Mouse (Mus musculus): ENCODE measurements around the gene Enho. TPM values are rescaled to one million over a fixed set of nuclear protein-coding genes. Genes with fewer than 3 reads are reported as not detected.

Gene Enho
- polyA plus RNA-seq, 1 experiment from 2014 or later = 111 TPM

DNA sequence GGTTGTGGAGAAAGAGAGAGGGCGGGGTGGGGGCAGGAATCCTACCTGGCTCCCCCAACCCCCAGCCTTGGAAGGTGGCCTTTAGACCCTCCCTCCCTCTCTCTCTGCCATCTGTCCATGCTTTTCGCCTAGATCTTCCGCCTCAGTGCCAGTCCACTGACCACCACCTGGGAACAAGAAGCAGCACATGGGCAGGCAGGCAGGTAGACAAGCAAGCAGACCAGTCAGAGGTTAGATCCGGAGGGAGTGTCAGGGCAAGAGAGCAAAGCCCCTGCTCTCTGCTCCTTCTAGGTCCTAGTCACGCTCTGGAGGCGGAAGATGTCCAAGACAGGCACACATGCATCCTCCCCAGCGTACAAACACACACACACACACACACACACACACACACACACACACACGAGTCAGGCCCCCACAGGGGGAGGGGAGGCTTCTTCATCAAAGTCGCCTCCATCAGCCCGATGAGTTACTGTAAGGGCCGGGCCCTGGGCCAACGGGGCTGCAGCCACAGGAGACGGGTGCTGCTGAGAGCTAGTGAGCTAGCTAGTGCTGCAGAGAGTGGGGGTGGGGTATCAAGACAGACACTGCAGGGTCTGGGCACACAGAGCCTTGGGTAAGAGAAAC, 37.0 kb upstream of the Enho start:
- Histone ChIP-seq H3K9me3 (replicated peaks) (no peaks in the 10 kb centered on the region), H3K4me3 (replicated peaks) (no peak overlapping the region), H3K27ac (replicated peaks) (peak overlapping the region; percentile 58; the same call in 1 of the 2 replicates), H3K9ac (replicated peaks) (no peak overlapping the region), H3K4me2 (no peak overlapping the region), H3K4me1 (peaks cover 76% of the 10 kb centered on the region), H3K27me3 (replicated peaks) (no peaks in the 10 kb centered on the region), H3K36me3 (no peaks in the 10 kb centered on the region)
- peak; percentile 69 for ATAC-seq (ENCODE audit: low FRiP score)
- WGBS = 37% methylated on average over 13 of the region's 13 CpGs

DNA sequence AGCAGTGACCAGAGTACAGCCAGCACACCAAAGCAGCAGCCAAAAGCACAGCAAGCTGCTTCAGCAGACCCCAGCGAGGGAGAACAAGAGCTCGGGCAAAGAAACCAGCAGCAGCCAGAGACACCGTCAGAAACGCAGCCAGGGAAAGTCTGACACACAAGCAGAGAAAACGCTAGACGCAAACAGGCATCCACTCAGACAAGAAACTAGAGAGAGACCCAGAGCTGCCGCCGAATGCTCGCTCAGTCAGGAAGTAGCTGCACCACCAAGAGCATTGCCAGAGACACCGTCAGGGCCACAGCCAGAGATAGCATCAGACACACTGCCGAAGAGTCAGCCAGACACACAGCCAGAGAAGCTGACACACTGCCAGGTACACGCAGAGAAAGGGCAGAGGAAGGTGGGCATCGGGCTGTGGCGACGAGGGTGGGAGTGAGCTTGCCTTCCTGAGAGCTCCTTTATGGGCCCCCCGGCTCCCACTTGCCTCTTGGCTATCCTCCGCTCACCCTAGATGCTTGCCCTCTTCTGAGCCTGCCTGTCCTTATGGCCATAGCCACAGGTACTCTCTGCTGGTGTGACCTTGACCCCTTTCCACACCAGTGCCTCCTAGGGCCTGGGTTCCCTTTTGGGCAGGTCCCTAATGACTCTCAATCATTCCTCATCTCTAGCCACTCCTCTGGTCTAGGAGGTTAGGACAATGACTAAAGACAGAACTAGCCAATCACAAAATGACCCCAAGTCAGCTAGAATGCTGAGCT, 36.3 kb upstream of the Enho start:
- ATAC-seq (ENCODE audit: low FRiP score) = no peak
- Histone ChIP-seq H3K4me1 (peaks cover 81% of the 10 kb centered on the region), H3K27ac (replicated peaks) (peak overlapping the region; percentile 58), H3K36me3 (no peaks in the 10 kb centered on the region), H3K4me3 (replicated peaks) (no peak overlapping the region), H3K27me3 (replicated peaks) (no peaks in the 10 kb centered on the region), H3K9me3 (replicated peaks) (no peaks in the 10 kb centered on the region), H3K4me2 (peak overlapping the region; percentile 13; the same call in 1 of the 2 replicates), H3K9ac (replicated peaks) (no peak overlapping the region)
- 62% methylated on average over 17 of the region's 17 CpGs for WGBS

DNA sequence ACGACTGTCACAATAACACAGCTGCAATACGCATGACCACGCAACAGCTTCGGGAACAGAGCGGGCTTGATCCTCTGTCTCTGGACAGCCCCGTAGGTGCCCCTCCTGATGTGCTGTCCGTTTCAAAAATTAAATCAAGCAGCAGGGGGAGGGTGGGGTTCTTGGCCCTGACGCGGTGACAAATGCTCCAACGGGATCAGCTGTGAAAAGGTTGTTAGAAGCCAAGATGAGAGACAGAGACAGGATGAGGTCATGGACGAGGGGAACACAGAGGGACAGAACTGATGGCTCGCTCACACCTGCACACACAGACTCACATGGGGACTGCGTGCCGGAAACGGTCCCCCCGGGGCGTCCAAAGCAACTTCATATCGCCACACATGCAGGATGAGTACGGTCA, 33.1 kb upstream of the Enho start:
- WGBS = 43% methylated on average over 19 of the region's 19 CpGs

DNA sequence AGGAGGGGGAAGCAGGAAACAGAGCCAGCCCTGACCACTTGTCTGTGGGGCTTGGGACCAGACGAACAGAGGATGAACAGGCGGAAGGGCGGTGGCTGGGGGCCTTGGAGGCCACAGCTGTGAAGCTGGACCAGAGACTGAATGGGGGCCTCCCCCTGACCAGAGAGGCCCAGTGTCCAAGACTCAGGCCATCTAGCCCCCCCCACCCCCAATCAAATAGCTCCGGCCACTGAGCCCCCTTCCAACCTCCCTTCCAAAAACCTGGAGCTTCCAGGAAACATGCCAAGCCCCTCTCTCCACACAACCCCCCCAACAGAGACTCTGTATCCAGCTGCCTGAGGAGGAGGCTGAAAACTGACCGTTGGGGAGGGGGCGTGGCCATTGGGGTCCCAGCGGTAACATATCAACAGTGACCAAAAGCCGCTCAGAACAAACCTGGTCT, 32.4 kb upstream of the Enho start:
- 31% methylated on average over 8 of the region's 8 CpGs for WGBS
- Histone ChIP-seq H3K9ac (replicated peaks) (0 out of 2 replicates have a peak overlapping the region, but pooled peaks have one; percentile 14), H3K9me3 (replicated peaks) (no peaks in the 10 kb centered on the region), H3K4me2 (no peak overlapping the region), H3K27me3 (replicated peaks) (no peaks in the 10 kb centered on the region), H3K36me3 (peaks cover 5% of the 10 kb centered on the region; the same call in 1 of the 2 replicates), H3K4me1 (peaks cover 52% of the 10 kb centered on the region), H3K27ac (replicated peaks) (no peak overlapping the region), H3K4me3 (replicated peaks) (no peak overlapping the region)
- peak; percentile 13; the same call in 1 of the 2 replicates for ATAC-seq (ENCODE audit: low FRiP score)

More for the DNA sequence above, 33.1 kb upstream of the Enho start:
- Histone ChIP-seq H3K27me3 (replicated peaks) (no peaks in the 10 kb centered on the region), H3K9ac (replicated peaks) (no peak overlapping the region), H3K4me2 (no peak overlapping the region), H3K27ac (replicated peaks) (no peak overlapping the region), H3K4me1 (peaks cover 58% of the 10 kb centered on the region), H3K36me3 (peaks cover 5% of the 10 kb centered on the region; the same call in 1 of the 2 replicates), H3K4me3 (replicated peaks) (no peak overlapping the region), H3K9me3 (replicated peaks) (no peaks in the 10 kb centered on the region)
- no peak for ATAC-seq (ENCODE audit: low FRiP score)

DNA sequence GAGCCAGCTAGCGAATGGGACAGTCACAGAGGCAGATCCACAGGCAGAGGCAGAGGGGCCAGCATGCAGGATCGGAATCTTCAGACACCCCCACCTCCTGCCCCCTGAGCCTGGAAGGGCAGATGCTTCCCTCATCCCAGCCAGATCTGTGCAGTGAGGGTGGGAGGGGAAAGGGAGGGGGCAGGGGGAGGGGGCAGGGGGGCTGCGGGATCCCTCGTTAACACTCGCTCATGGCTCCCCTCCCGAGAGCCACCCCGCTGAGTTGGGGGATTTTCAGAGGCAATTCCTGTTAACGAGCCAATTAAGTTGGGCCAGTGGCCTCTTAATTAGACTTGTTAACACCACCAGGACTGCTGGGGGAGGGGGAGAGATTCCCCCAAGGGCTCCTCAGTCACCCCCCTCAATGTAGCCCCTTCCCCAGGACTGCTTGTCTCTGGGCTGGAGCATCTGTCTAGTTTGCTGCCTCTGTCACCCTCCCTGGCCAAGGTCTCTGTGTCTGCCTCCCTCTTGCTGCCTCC, 31.9 kb upstream of the Enho start:
- H3K36me3 ChIP-seq = peaks cover 5% of the 10 kb centered on the region; the same call in 1 of the 2 replicates
- WGBS = 11% methylated on average over 8 of the region's 8 CpGs
- no peaks in the 10 kb centered on the region for H3K27me3 ChIP-seq (replicated peaks)
- peak; percentile 21; the same call in 1 of the 2 replicates for ATAC-seq (ENCODE audit: low FRiP score)
- H3K27ac ChIP-seq (replicated peaks) = no peak overlapping the region
- no peak overlapping the region for H3K4me2 ChIP-seq
- peaks cover 47% of the 10 kb centered on the region for H3K4me1 ChIP-seq
- H3K4me3 ChIP-seq (replicated peaks) = no peak overlapping the region
- no peaks in the 10 kb centered on the region for H3K9me3 ChIP-seq (replicated peaks)
- 0 out of 2 replicates have a peak overlapping the region, but pooled peaks have one; percentile 14 for H3K9ac ChIP-seq (replicated peaks)

DNA sequence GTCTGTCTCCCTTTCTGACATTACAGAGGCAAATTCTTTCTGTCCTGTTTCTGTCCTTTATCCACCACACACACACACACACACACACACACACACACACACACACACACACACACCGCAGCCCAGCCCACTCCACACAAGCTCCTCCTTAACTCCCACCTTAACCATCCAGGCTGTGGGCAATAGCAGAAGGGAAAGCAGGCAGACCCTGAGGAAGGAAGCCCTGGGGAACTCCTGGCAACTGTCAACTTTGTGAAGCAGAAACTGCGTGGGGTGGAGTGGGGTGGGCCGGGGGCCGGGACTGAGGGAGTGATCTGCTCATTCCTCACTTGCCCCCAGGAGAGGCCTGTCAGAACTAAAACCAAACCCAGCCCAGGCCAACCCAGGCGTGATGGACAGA, 31.4 kb upstream of the Enho start:
- no peaks in the 10 kb centered on the region for H3K9me3 ChIP-seq (replicated peaks)
- no peak overlapping the region for H3K4me3 ChIP-seq (replicated peaks)
- H3K27ac ChIP-seq (replicated peaks) = no peak overlapping the region
- peaks cover 5% of the 10 kb centered on the region; the same call in 1 of the 2 replicates for H3K36me3 ChIP-seq
- H3K4me2 ChIP-seq = no peak overlapping the region
- H3K27me3 ChIP-seq (replicated peaks) = no peaks in the 10 kb centered on the region
- no peak for ATAC-seq (ENCODE audit: low FRiP score)
- H3K4me1 ChIP-seq = peaks cover 42% of the 10 kb centered on the region
- H3K9ac ChIP-seq (replicated peaks) = no peak overlapping the region
- WGBS = 46% methylated on average over 5 of the region's 5 CpGs

DNA sequence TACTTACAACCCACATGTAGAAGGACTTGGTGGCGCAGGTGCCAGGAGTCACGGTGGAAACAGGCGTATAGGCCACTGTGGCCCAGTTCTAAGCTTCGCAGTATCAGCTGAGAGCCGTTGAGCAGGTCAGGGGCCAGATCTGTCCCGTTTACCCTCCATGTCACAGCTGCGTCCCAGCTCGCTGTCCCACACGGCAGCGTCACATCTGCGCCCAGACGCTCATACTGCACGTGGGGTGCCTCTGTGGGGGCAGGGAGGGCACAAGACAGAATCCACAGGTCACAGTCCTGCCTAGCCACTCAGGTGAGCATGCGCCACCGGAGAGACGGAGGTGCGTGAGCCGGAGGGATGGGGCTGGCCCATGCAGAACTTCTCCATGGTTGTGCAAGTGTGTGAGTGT, 30.7 kb upstream of the Enho start:
- ATAC-seq (ENCODE audit: low FRiP score) = no peak
- Histone ChIP-seq H3K36me3 (peaks cover 5% of the 10 kb centered on the region; the same call in 1 of the 2 replicates), H3K9me3 (replicated peaks) (no peaks in the 10 kb centered on the region), H3K27me3 (replicated peaks) (no peaks in the 10 kb centered on the region), H3K4me1 (peaks cover 35% of the 10 kb centered on the region), H3K27ac (replicated peaks) (no peak overlapping the region), H3K4me3 (replicated peaks) (no peak overlapping the region), H3K4me2 (no peak overlapping the region), H3K9ac (replicated peaks) (no peak overlapping the region)
- WGBS = 81% methylated on average over 18 of the region's 18 CpGs

DNA sequence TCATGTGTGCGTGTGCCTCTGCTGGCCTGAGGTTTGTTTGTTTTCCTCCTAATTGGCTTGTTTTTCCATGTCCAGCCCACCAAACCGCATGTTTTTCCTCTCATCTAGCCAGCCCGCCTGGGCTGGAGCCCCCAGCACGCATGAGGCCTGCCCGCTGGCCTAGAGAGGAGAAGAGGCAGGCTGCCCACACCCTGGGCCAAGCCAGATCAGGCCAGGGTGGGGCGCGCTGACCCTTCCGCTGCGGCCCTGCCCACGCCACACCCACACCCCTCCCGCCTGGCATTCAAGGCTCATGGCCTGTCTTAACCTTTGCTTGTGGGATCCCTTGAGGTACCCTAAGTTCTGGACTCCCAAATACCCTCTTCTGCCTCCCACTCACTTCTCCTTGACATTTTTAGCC, 26.5 kb upstream of the Enho start:
- Histone ChIP-seq H3K4me1 (peaks cover 28% of the 10 kb centered on the region), H3K27me3 (replicated peaks) (no peaks in the 10 kb centered on the region), H3K9me3 (replicated peaks) (no peaks in the 10 kb centered on the region), H3K4me3 (replicated peaks) (no peak overlapping the region), H3K9ac (replicated peaks) (no peak overlapping the region), H3K4me2 (no peak overlapping the region), H3K36me3 (peaks cover 5% of the 10 kb centered on the region; the same call in 1 of the 2 replicates), H3K27ac (replicated peaks) (no peak overlapping the region)
- 84% methylated on average over 11 of the region's 11 CpGs for WGBS
- ATAC-seq (ENCODE audit: low FRiP score) = no peak

DNA sequence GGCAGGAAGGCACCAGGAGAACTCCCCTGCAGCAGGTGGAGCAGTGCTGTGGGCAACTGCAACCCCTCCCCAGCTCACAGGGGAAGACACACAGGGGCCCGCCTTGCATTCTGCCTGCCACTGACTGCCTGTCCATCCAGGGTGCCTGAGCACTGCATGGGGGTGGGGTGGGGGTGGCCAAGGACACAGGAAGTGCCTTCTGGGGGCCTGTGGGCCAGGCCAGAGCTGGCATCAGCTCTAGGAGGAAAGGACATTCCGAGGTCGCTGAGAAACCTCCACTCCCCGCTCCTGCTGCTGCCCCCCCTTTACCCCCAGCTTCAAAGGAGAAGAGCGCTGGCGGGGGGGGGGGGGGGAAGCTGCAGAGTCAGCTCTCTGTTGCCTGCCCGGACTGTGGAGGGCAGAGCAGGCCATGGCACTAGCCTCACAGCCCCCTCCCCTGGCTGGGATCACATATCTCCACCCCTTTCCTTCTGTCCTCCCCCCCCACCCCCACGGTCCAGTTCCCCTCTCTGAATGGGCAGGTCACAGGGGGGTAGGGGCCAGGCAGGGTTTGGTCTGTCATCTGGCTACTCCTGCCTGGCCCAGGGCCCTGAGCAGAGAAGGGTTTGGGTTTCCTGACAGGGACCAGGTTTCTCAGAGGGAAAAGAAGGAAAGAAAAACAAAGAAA, 25.0 kb upstream of the Enho start:
- 18% methylated on average over 7 of the region's 8 CpGs for WGBS
- Histone ChIP-seq H3K27me3 (replicated peaks) (no peaks in the 10 kb centered on the region), H3K4me1 (peaks cover 35% of the 10 kb centered on the region), H3K27ac (replicated peaks) (no peak overlapping the region), H3K4me3 (replicated peaks) (no peak overlapping the region), H3K4me2 (no peak overlapping the region), H3K9me3 (replicated peaks) (no peaks in the 10 kb centered on the region), H3K36me3 (no peaks in the 10 kb centered on the region), H3K9ac (replicated peaks) (0 out of 2 replicates have a peak overlapping the region, but pooled peaks have one; percentile 17)
- ATAC-seq (ENCODE audit: low FRiP score) = 0 out of 2 replicates have a peak, but pooled peaks have one; percentile 11

DNA sequence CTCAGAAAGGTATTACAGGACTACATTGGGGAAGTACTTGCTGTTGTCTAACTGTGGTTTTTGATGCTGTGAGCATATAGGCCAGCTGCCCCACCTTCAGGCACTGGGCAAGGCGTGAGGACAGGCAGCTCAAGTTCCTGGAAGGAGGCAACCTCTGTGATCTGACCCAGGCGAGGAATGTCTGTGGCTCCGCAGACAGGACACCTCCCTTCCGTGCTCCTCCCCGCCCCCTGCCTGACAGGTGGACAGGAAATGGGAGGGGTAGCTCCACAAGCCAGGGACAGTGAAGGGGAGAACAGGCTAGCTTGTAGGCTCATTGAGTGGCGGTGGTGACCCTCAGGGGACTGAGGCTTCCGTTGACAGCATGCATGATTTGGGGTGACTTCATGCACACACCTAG, 24.4 kb upstream of the Enho start:
- Histone ChIP-seq H3K27me3 (replicated peaks) (no peaks in the 10 kb centered on the region), H3K27ac (replicated peaks) (no peak overlapping the region)

DNA sequence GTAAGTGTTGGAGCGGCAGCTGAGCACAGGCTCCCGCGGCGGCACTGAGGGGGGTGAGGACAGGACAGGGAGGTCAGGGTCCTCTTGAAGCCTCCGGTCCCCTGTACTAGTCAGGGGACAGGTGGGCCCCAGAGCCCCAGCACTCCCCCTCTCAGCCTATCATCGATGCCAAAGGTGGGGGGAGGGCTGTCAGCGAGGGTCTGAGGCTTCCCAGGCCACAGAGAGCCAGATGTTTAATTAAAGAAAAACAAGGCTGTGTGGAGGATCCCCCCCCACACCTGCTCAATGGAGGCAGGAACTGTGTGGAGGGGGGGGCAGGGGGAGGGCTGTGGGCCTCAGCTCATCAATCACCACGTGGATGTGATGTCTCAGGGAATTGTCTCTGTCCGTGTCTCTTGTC, 23.5 kb upstream of the Enho start:
- 36% methylated on average over 9 of the region's 9 CpGs for WGBS
- no peaks in the 10 kb centered on the region for H3K27me3 ChIP-seq (replicated peaks)
- no peaks in the 10 kb centered on the region for H3K9me3 ChIP-seq (replicated peaks)
- no peak overlapping the region for H3K4me2 ChIP-seq
- H3K27ac ChIP-seq (replicated peaks) = no peak overlapping the region
- H3K36me3 ChIP-seq = no peaks in the 10 kb centered on the region
- ATAC-seq (ENCODE audit: low FRiP score) = no peak
- H3K4me1 ChIP-seq = peaks cover 46% of the 10 kb centered on the region
- H3K4me3 ChIP-seq (replicated peaks) = no peak overlapping the region
- H3K9ac ChIP-seq (replicated peaks) = no peak overlapping the region

More for the DNA sequence above, 24.4 kb upstream of the Enho start:
- WGBS = 56% methylated on average over 7 of the region's 7 CpGs
- H3K4me3 ChIP-seq (replicated peaks) = no peak overlapping the region
- ATAC-seq (ENCODE audit: low FRiP score) = no peak
- peaks cover 37% of the 10 kb centered on the region for H3K4me1 ChIP-seq
- no peak overlapping the region for H3K9ac ChIP-seq (replicated peaks)
- no peaks in the 10 kb centered on the region for H3K9me3 ChIP-seq (replicated peaks)
- H3K36me3 ChIP-seq = no peaks in the 10 kb centered on the region
- H3K4me2 ChIP-seq = no peak overlapping the region

All from neural tube, embryonic 15.5 days (tissue).